Mouse (Mus musculus) testis, postnatal 14 days (tissue): ENCODE results near the gene Tmigd3.

ENCODE experiments used
- DNase-seq: peaks from one replicate; pipeline ENCODE4 v3.0.0; 2021; ENCODE audit warnings: low spot score

Tmigd3 gene

DNA sequence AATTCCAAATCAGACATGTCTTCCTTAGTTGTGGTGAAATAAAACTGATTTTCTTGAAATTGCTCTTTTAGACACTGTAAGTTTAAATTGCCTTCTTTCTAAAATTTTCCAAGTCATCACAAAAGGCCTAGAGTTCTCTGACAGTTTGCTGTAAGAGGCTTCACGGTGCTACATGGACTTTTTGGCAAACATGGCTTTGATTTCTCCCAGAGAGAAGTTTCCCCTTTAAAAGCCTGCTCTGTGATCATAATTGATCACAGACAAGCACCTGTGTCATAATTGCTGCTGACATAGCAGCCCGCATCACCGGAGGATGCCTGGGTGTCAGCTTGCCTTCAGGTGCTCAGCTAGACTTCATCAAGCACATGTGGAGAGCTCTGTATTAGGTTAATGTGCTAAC is at the start of gene Tmigd3, which contains the start of gene Adora3:
Gene Tmigd3, plus strand, starts transcription at position 346 of the 400 bp plus-strand sequence.
Gene Adora3, plus strand, starts transcription at position 301 of the 400 bp plus-strand sequence.
- no peak for DNase-seq

DNA sequence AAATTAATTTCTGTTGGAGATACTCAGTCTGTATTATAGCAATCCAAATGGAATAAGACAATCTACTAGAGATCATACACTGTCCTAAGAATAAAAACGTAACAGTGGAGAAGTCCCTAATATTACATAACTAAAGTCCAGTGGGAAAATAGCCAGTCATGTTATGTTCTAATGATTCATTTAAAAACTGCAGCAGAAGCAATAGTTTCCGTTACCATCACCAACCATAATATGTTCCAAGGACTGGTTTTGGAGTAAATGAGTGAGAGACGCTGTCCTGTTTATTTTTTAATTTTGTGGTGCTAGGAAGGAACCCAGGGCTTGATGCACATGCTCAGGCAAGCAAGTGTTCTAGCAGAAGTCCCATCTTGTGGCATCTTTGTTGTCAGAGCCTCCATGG is 49.2 kb upstream of the Tmigd3 start:
- DNase-seq: no peak

DNA sequence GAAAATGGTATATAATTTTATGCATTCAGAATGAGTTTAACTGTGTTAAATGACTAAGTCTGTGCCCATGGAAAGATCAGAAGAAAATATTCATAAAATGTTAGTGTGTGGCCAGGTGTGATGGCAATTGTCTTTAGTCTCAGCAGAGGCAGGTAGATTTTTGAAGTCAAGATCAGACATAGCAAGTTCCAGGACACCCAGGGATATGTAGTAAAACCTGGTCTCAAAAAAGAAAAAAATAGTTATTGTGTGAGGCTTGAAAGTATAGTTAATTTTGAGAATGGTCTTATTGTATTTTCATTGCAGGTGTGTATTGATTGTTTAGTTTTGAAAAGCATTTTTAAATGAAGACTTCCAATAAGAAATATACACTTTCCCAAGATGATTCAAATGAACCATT is 47.1 kb upstream of the Tmigd3 start:
- no peak for DNase-seq

DNA sequence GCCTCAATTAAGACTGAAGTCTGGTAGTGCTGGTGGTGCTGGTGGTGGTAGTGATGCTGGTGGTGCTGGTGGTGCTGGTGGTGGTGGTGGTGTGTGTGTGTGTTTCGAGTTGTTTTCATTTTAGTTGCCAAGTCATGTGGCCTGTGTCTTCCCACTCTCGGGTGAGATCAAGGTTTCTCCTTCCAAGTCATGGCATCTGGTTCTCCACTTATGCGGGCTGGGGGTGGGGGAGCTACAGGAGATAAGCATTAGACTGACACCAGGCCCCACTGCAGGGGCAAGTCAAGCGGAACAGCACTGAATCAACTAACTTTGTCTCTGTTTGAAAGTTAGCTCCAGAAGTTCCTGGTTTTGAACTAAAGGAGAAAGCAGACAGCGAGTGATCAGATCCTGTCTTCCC is 46.6 kb upstream of the Tmigd3 start:
- no peak for DNase-seq

DNA sequence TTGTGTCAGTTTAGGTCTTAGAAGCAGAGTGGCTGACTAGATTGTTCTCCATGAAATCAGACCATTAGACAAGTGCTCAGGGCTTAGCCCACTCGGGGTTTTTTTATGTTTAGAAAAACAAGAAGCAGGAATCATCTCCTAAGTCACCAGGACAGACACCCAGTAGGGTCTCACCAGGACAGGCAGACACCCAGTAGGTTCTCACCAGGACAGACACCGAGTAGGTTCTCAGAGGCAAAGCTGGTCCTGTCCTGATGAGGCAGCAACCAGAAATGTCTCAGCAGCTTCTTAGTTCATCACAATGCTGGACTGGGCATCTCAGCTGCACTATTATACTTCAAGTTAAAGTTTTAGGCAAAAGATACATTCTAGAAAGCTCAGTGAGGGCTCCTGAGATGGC is 46.0 kb upstream of the Tmigd3 start:
- DNase-seq: no peak

DNA sequence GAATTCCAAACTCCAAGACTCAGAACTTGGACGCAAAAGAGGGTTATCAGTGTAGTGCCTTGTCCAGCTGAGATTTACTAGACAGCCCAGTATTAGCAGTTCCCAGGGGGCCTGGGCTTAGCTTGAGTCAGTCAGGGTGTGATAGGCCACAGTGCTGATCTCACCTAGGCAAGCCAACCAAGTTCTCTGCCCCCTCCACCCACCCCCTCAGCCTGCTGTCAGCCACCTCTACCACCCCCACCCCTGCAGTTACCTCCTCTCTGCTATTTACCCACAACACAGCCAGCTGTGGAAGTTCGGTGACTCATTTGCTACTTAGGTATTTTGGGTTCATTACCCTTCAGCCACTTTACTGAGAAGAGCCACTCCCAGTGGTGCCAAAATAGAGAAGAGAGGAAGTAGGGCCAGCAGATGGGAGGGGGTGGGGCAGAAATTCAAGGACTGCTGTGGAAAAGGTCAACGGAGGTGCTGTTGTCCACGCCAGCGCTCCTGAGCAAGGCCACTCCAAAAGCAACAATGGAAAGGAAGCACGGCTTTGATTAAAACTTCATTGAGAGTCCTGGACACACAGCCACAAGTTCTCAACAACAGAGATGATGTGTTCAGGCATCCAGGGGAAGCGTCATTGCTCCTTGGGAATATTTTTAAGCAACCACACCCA is 45.1 kb upstream of the Tmigd3 start:
- peak; percentile 28 for DNase-seq

DNA sequence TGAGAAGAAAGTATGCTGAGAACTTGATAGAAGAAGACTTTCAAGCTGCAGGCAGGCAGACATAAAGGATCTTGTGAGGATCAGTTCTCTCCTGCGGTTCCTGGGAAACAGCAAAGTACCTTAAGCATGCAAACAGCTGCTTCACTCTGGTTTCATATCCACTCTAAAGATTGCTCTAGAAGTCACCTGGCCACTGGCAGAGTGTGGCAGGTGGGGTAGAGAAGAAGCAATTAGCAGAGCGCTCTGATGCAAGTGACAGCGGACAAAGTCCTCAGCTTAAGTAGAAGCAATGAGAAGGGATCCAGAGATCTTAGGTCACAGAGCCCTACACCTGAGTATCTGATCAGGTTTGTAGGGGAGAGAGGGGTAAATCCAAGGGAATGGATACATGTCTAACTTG is 39.1 kb upstream of the Tmigd3 start:
- no peak for DNase-seq

DNA sequence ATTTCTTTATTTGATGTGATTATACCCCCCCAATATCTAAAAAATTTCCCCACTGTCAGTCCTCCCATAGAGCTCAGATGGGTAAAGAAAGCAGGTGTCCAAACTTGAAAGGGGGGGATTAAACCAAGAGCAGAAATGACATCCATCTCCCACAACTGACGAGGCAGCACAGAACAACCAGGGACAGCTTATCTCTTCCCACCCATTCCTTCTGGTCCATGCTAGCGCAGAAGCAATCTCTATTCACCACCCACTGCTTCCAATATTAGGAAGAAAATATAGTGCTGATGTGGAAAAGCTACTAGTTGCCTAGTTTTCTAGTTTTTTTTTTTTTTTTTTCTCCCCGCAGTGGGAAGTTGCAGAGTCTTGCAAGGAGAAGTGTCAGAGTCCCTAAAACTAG is 34.8 kb upstream of the Tmigd3 start:
- DNase-seq: no peak

DNA sequence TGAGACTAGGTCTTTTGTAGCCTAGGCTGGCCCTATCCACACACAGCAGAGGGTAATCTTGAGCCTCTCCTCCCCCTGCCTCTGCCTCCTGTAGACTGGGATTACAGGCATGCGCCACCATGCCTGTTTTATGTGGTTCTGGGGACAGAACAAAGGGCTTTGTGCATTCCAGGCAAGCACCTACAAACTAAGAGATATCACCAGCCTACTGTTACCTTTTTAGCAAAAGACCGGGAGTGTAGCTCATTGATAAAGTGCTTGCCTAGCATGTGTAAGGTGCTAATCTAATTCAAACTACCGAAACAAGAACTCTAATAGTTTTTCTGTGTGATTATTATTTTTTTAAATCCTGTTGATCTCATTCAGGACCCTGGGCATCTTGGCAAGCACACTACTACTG is 33.8 kb upstream of the Tmigd3 start:
- no peak for DNase-seq

DNA sequence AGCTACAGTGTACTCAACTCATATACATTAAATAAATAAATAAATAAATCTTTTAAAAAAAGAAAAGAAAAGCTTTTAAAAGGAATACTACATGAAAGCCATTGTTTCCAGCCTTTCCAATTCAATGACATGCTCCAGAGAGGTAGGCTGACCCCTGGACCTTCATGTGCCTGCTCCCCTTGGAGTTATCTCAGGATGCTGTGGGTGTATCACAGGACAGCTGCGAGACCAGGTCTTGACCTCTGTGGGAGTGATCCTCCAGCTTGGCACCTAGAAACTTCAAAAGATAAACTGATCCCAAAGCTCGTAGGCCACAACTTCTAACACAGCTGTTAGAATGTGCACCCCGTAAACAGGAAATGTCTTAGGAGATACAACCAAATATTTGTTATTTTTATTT is 32.0 kb upstream of the Tmigd3 start:
- no peak for DNase-seq

DNA sequence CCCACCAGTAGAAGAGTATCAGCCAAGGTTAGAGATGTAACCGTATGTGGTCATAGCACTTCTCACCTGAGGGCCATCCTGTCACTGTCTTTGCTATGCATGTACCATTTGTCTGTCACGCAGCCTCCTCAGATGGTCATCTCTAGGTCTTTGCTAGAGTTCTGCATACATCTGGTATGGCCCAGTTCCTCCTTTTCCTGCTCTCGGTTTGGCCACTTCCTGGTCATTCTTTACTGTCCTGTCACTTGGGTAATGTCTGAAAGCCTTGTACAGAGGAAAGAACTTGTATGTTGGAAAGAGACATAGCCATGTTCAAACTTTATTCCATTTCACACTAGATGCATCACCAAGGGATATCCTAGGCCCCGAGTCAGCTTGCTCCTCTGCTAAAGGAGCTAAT is 30.9 kb upstream of the Tmigd3 start:
- DNase-seq: no peak

DNA sequence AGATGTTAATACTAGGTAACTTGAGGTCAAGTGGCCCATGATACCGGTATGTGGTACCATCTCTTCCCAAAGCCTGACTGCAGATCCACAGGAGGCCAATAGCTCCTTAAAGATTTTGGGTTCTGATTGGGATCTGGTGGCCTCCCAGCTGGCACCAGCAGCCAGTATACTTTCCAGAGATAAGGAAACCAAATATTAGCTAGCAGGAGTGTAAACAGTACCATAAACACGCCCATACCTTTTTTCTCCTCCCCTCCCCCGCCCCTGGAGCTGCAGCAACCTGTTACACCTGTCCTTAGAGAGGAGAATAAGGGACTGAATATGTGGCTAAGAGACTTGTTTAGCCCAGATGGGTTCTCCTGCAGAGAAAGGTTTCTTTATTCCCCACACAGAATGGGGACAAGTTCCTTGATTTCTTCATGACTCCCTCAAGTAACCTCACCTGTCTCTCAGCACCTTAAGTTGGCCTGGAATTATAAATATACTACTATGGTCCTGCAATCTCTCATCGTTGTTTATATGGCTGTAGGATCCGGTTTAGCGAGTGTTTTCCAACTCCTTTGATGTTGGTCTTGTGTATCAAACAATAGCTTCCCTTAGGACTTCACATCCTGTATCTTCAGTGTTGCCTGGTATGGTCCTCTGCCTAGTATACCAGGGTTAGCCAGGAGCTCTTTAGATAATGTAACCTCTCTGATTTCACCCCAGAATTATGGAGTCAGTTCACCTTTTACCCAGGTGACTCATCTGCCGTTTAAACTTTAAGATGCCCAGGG is 24.2 kb upstream of the Tmigd3 start:
- DNase-seq: no peak

DNA sequence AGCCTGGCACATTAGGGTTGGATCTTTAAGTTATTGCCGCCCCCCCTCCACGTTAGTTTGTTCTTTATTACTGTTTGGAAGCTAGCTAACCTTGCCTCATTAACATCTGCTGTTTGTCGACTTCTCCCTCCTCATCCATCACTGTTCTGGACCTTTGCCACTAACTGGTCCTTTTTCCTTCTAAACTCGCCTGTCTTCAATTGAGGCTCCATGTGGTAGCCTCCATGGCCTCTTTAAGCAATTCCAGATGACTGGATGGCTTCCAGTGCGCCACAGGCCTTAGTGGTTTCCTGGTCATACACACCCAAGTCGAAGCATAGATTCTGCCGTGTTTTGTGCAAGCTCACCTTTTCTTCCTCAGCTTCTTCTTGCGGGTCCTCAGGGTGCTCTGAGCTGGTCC is 16.9 kb upstream of the Tmigd3 start:
- no peak for DNase-seq

DNA sequence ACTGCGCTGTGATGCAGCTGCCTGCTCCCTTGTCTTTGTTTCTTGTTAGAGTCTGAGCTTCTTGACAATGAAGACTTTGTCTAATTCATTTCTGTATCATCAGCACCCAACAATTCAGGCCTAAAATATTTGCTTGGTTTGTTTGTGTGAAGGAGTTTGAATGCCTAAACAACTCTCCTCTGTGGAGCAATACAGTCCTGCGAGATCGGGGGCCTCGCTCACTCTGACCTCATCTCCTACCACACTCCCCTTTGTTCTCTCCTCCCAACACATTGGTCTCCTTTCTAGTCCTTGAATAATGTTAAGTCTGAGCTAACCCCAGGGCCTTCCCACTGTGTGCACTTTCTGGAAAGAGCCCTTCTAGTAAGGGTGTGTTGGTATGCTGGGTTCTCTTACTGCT is 15.9 kb upstream of the Tmigd3 start:
- DNase-seq: no peak

DNA sequence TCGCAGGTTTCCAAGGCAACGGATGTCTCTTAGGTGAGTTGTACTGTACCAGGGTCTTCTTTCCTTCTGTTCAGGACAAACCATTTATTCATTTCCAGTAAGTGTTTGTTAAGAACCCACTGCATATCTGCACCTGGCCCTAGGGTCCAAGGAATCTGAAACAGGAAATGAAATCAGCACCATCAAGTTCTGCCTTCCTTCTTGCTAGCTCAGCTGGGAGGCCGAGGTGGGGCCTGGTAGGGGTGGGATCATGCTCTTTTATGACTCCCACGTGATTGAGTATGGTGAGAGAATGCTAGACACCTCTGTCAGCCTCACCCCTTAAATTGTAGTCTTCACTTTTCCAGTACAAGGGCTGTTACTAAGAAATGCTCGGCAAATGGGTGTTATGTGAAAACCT is 13.2 kb upstream of the Tmigd3 start:
- DNase-seq: no peak

DNA sequence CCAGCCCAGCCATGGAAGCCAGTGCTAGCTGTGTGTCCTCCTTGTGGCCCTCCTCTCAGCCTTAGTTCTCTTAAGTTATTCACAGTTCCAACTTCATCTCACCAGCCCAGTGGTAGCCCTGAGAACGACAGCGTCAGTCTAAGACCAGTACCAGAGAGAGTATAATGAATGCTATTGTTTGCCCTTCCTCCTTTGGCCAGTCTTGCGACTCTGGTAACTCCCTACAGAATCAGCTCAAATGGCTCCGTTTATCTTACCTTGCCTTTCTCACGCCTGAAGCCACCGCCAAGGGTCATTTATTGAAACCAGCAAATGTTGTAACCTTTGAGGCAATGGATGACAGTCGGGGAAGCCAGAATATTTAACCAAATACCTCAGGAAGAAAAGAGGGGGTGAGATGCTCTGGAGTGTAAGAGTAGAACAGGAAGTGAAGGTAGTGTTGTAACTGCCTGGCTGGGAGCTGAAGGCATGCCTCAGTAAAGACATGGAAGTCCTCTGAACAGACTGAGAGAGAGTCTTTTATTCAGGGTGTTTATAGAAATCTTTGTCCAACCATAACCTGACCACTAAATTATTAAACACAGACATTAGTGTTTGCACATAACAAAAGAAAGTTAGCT is 8.8 kb upstream of the Tmigd3 start:
- no peak for DNase-seq

DNA sequence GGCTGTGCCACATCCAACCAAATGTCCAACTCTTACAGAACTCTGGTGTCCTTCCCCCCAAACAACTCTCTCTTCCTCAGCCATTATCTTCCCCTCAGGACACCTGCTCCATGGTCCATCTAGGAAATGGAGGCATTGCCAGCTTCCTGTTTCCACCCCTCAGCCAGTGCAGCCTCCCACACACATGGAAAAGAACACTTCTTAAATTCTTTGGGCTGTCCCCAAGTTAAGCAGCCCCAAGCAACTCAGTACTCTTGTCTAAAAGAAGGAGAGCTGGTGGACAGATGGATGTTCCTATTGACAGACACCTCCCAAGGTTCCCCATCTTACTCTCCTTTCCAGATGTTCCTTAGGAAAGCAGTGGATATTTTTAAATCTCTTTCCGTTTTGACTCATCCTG is 6.6 kb upstream of the Tmigd3 start:
- DNase-seq: no peak

DNA sequence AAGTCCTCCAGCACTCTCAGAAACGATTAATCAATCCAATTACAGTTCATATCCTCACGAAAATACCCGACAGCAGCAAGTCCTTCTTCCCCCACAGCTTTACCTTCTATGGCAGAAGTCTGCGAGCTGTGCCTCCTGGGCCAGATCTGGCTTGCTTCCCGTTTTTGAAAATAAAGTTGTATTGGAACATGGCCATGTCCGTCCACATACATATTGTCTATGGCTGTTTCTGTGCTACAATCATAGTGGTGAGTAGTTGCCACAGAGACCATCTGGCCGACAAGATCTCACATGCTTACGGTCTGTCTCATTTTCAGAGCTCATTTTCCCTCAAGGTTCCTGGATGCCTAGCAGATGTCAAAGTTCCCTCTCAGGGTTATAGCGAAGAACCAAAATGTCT is 5.6 kb upstream of the Tmigd3 start:
- no peak for DNase-seq

DNA sequence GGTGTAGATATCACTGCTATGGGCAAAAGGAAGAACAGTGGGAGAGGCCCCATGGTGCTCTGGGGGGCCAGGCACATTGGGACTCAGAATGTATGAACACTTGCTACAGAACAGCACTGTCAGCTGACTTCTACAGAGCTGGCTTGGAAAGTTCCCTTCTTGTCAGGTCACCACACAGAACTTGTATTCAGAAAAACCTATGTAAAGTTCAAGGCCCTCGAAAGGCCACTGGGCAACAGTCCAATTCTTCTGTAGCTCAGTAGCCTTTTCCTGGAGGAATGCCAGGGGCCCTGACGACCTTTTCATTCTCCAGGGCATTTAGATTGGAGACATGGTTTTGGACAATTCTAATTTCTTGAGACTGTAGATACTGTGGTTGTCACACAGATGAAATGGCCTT is 2.6 kb upstream of the Tmigd3 start:
- no peak for DNase-seq

DNA sequence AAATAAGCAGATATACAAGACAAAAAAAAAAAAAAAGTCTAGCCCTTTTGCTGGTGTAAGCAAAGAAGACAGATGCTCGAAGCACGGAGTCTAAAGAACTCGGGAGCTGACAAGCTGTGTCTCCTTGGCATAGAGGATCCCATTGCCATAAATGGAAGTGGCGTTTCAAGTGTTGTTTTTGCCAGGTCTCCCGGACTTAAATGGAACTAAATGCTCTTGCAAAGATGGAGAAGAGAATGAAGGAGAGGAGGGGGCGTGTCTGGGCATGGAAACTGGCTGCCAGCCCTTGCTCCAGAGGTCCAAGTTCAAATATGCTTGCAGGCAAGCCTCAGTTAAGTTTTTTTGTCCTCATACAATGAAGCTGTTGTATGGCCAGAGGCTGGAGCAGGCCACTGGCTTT is 1.3 kb downstream of the Tmigd3 start:
- DNase-seq: no peak

DNA sequence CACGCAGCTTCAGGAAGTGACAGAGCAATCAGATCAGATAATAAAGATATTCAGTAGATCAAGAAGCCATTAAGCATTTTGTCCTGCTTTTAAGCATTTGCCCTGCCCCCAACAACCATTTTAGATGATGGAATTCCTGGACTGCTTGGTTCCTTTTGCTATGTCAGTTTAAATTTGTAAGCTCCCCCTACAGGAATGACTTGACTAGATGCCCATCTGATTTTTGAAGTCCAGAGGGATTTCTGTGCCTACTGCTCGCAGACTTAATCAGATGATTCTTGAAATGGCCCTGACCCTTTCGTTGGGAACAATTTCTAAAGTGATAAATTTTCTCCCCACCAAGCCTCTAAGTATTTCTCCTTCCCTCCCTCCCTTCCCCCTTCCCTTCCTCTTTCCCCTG is 1.9 kb downstream of the Tmigd3 start:
- DNase-seq: no peak

DNA sequence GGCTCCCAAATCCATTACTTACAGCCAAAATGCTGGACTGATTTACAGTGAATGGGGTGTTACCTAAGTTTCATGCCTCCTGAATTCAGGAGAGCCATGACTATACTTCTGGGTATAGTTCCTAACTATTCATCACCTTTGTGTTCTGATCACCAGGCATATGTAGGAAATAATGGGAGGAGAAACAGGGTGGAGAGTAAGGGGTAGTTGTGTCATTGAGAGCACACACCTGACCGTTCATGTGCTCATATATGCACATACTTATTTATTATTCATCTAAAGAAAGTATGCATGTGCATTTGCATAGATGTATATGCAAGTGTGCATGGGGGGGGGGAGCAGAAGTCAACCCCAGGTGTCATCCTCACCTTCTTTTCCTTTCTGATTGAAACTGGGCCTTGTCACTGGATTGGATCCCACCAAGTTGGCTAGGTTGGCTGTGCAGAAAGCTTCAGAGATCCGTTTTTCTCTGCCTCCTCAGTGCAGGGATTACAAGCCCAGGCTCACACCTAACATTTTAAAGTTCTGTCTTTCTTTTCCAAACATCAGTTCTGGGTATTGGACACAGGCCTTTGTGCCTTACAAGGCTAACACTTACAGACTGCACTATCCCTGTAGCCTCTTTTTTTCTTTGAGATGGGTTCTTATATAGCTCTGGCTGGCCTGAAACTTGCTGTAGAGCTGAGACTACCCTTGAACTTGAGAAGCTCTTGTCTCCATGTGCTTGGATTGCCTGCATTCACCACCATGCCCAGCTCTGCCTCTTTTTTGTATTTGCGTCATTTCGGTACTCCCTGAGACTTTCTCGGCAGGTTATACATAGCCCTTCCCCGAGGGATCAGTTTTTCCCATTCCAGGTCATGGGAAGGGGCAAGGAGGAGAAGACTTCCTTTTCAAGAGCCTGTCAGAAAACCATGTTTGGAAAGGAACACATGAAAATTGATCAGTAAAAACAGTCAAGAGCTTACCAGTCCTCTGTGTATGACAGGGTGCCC is 3.0 kb downstream of the Tmigd3 start:
- DNase-seq: no peak
